Mouse (Mus musculus): Measurements from ENCODE around the gene Banp. TPM values are rescaled to one million over a fixed set of nuclear protein-coding genes. Genes with fewer than 3 reads are reported as not detected.
A peak's percentile ranks its signal among the peaks of the same experiment; 100 is the strongest.

Banp gene
- polyA plus RNA-seq, 1 experiment: 114 TPM

DNA sequence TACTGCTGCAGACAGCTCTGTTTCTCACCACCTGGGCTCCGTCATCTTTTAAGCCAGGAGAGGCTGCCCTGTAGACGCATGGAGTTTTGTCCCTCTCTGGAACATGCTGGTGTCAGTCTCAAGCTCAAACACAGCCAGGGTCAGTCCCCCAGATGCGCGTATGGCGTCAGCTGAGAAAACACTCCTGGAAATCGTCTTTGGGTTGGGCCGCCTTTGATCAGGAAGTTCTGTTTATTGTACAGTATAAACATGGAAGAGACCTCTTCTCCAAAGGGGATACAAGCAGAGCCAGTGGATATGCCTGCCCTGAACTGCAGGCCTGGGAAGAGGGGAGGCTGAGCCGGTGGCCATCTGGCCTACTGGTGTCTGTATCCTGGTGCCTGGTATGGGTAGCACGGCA is 124.9 kb downstream of the Banp start:
- TF ChIP-seq CTCF (IDR thresholded peaks at IDR 0.05; ENCODE audit: borderline replicate concordance, extremely low read depth, insufficient read depth, insufficient read length) (no peak), POLR2A (IDR thresholded peaks at IDR 0.05; ENCODE audit: borderline replicate concordance, extremely low read depth, insufficient read depth, insufficient read length, poor library complexity, severe bottlenecking) (no peak)
- peak; percentile 13 for DNase-seq (ENCODE audit: low read depth)

DNA sequence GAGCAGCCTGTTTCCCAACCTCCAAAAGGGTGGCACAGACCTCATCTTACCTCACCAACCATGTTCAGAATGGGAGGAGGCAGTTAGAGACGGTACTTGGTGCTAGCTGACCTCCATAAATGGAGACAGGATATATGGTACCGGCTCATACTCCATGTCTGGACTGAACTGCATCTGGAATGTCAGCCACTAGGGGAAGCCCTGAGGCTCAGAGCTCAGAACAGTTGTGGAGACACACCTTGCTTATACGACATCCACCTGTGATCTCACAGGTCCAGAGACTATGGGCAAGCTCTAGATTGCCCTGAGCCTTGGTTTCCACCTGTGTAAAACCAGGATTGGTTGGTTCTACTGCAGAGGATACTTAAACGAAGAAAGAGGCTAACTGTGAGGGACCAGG is 125.4 kb downstream of the Banp start:
- TF ChIP-seq CTCF (IDR thresholded peaks at IDR 0.05; ENCODE audit: borderline replicate concordance, extremely low read depth, insufficient read depth, insufficient read length) (peak; percentile 23; the same call in 1 of the 2 replicates), POLR2A (IDR thresholded peaks at IDR 0.05; ENCODE audit: borderline replicate concordance, extremely low read depth, insufficient read depth, insufficient read length, poor library complexity, severe bottlenecking) (no peak)
- DNase-seq (ENCODE audit: low read depth): no peak

DNA sequence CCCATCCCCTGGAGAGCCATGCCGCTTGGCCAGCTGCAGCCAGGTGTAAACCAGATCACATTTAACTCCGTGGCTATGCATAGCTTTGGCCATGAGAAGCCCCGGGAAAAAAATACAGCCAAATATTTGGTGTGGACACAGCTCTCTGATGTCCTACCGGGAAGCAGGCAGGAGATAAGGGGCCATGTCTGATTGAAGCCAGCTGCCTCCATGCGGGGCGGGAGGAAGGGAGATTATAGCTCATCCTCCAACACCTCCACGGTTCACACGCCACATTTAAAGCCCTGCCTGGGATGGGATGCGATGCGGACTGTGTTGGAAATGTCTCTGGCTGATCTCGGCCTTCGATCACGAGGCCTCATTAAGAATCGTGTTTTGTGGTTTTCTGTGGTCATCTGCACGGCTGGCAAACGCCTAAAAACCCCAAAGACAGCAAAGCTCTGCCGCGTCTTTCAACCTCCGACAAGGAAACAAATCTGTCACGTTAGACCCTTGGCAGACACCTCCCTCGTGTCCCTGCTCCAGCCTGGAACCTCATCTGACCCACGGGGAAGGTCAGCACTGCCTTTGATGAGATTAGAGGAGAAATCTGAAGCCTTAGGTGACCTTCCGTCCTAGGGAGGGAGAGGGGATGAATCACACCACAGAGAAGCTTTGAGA is 126.8 kb downstream of the Banp start:
- DNase-seq (ENCODE audit: low read depth): no peak
- no peak for TF ChIP-seq CTCF (IDR thresholded peaks at IDR 0.05; ENCODE audit: borderline replicate concordance, extremely low read depth, insufficient read depth, insufficient read length)
- no peak for TF ChIP-seq POLR2A (IDR thresholded peaks at IDR 0.05; ENCODE audit: borderline replicate concordance, extremely low read depth, insufficient read depth, insufficient read length, poor library complexity, severe bottlenecking)

DNA sequence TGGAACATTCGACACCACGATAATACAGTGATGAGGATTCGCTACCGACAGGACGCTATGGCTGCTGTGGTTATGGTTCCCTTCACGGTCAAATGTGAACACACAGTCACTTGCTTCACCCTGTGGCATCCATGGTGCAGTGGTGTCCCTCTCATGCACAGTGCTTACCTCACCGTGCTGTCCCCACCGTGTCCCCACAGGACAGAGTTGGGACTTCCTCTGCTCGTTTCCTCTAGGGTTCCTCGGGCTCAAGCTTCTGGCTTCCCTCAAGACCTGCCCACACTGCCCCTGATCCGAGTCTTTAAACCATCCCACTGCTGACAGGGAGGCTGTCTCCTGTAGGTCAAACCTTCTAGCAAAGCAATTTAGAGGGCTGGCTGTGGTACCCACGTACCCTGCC is 128.8 kb downstream of the Banp start:
- DNase-seq (ENCODE audit: low read depth): no peak
- TF ChIP-seq POLR2A (IDR thresholded peaks at IDR 0.05; ENCODE audit: borderline replicate concordance, extremely low read depth, insufficient read depth, insufficient read length, poor library complexity, severe bottlenecking): no peak

Other genes with a start within 250 kb of the Banp start
- 28.7 and 57.2 TPM in 2 replicates for gene Jph3, start 220.1 kb upstream of the Banp start, polyA plus RNA-seq (2012; rRNA removed)
- 41.8 and 45.2 TPM in 2 replicates for gene Klhdc4, start 120.2 kb upstream of the Banp start, polyA plus RNA-seq (2012; rRNA removed)
- 98.8 and 113 TPM in 2 replicates for gene Slc7a5, start 42.1 kb upstream of the Banp start, polyA plus RNA-seq (2012; rRNA removed)
- 0.14 and 0.44 TPM in 2 replicates for gene Car5a, start 4.8 kb upstream of the Banp start, polyA plus RNA-seq (2012; rRNA removed)

All from brain, embryonic 14.5 days (tissue).